31 mouse cellular contexts compared by ENCODE assay signal in the genomic region with DNA sequence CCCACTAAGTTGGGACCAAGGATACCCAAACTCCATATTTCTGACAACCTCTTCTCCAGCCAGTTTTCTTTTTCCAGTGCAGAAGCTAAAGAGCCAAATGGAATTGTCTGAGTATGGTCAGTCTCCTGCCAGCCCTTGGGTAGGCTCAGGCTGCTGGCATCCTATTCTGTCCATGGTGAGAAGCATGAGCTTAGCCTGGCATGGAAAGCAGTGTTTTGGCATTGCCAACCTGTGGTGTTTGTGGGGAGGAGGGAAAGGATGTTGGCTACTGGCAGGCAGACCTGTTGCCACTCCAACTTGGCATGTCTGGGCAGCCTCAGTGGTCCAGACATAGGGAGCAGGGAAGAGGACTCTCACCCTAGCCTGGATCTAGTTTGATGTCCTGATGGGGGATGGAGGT. TPM values are rescaled to one million over a fixed set of nuclear protein-coding genes. Genes with fewer than 3 reads are reported as not detected.
"Had no signal": no experiment of that assay in that cellular context is flagged by ENCODE, and none has a peak within 500 bp of the region (broad histone marks: within the 10 kb centered on the region; RNA-seq: fewer than 3 reads in every experiment).

No protein-coding gene starts in this region.

- H3K27ac ChIP-seq: heart, adult 2 months; heart, embryonic 13.5 days; heart, embryonic 15.5 days; hindbrain, embryonic 12.5 days; hindbrain, embryonic 15.5 days; kidney, embryonic 15.5 days; kidney, postnatal 0 days; left cerebral cortex, adult 2 months; limb, embryonic 13.5 days; limb, embryonic 15.5 days; liver, embryonic 13.5 days; liver, embryonic 15.5 days had no signal

- H3K36me3 ChIP-seq: heart, embryonic 13.5 days; heart, embryonic 15.5 days; hindbrain, embryonic 12.5 days; hindbrain, embryonic 15.5 days; kidney, embryonic 15.5 days; limb, embryonic 13.5 days; limb, embryonic 15.5 days; liver, embryonic 13.5 days; liver, embryonic 15.5 days had no signal

- DNase-seq: gastrocnemius, postnatal 14 days; gastrocnemius, postnatal 36 days; heart, adult 11 months; heart, adult 2 months; heart, postnatal 14 days; heart, postnatal 36 days; kidney, adult 11 months; kidney, adult 2 months; kidney, adult 9 months; kidney, postnatal 14 days; kidney, postnatal 36 days; layer of hippocampus, adult 9-11 months; layer of hippocampus, postnatal 36 days; liver, embryonic 13.5 days; liver, postnatal 0 days had no signal

- H3K4me3 ChIP-seq: heart, adult 2 months; heart, embryonic 13.5 days; heart, embryonic 15.5 days; hindbrain, embryonic 12.5 days; hindbrain, embryonic 15.5 days; kidney, embryonic 15.5 days; left cerebral cortex, adult 2 months; limb, embryonic 13.5 days; limb, embryonic 15.5 days; liver, embryonic 13.5 days; liver, embryonic 15.5 days had no signal

- H3K9ac ChIP-seq: heart, embryonic 13.5 days; heart, embryonic 15.5 days; hindbrain, embryonic 12.5 days; hindbrain, embryonic 15.5 days; kidney, embryonic 15.5 days; limb, embryonic 13.5 days; limb, embryonic 15.5 days; liver, embryonic 13.5 days; liver, embryonic 15.5 days; liver, postnatal 0 days had no signal

- H3K27me3 ChIP-seq: hindbrain, embryonic 15.5 days had no signal

- H3K4me1 ChIP-seq: heart, embryonic 15.5 days; limb, embryonic 13.5 days; limb, embryonic 15.5 days; liver, embryonic 13.5 days; liver, embryonic 15.5 days had no signal

- H3K9me3 ChIP-seq: heart, embryonic 13.5 days; heart, embryonic 15.5 days; hindbrain, embryonic 12.5 days; hindbrain, embryonic 15.5 days; kidney, embryonic 15.5 days; limb, embryonic 13.5 days; limb, embryonic 15.5 days; liver, embryonic 13.5 days; liver, embryonic 15.5 days had no signal

- ATAC-seq: intestine, embryonic 16.5 days; liver, postnatal 0 days had no signal

- H3K4me2 ChIP-seq: heart, embryonic 11.5 days; heart, embryonic 13.5 days; heart, embryonic 15.5 days; hindbrain, embryonic 12.5 days; hindbrain, embryonic 15.5 days; kidney, embryonic 15.5 days; limb, embryonic 13.5 days; limb, embryonic 15.5 days; liver, embryonic 11.5 days; liver, embryonic 13.5 days; liver, embryonic 15.5 days had no signal

RNA-seq across cellular contexts. Expression of a gene that starts 46.4 kb away (rescaled TPM):
- total RNA-seq: gastrocnemius, adult 18-20 months; gastrocnemius, adult 8-10 months; hematopoietic stem cell, adult 5-6 weeks; left cerebral cortex, adult 2 months had no signal
- polyA plus RNA-seq: hindbrain, embryonic 15.5 days; liver, embryonic 11.5 days had no signal
